Mouse (Mus musculus) embryonic facial prominence, embryonic 13.5 days (tissue): ENCODE data around the gene Rpl10a. TPM values are rescaled to one million over a fixed set of nuclear protein-coding genes. Genes with fewer than 3 reads are reported as not detected.
"Not testable (repeated sequence)": the region's sequence is repeated elsewhere in the genome, so short reads cannot be mapped to it uniquely, and the experiment has no call there.

ENCODE experiments used
- ATAC-seq: fragments of 200-750 bp; cut with Nextera tagmentation; 2 replicates; pipeline ENCODE4 v1.8.0; 2017; ENCODE audit warnings: low read depth; ENCODE audit not compliant: insufficient number of reproducible peaks, insufficient read depth, low FRiP score, low TSS enrichment
- H3K27ac ChIP-seq: fragments of 300-500 bp; sonication (generic); 2 replicates; pipeline ENCODE4 v1.5.1; 2015; ENCODE audit warnings: moderate library complexity, mild to moderate bottlenecking, inconsistent platforms
- H3K27me3 ChIP-seq: fragments of 300-500 bp; sonication (generic); 2 replicates; pipeline ENCODE4 v1.6.1; 2015; ENCODE audit warnings: mild to moderate bottlenecking, inconsistent platforms
- H3K36me3 ChIP-seq: fragments of 300-500 bp; sonication (generic); 2 replicates; pipeline ENCODE4 v1.6.1; 2015; ENCODE audit warnings: mild to moderate bottlenecking, inconsistent platforms
- H3K4me1 ChIP-seq: fragments of 300-500 bp; sonication (generic); 2 replicates; pipeline ENCODE4 v1.6.1; 2015; ENCODE audit warnings: inconsistent platforms
- H3K4me2 ChIP-seq: fragments of 300-500 bp; sonication (generic); 2 replicates; pipeline ENCODE4 v1.6.1; 2015; ENCODE audit warnings: moderate library complexity, mild to moderate bottlenecking, inconsistent platforms
- H3K4me3 ChIP-seq: fragments of 300-500 bp; sonication (generic); 2 replicates; pipeline ENCODE4 v1.5.1; 2015; ENCODE audit warnings: mild to moderate bottlenecking, inconsistent platforms
- H3K9ac ChIP-seq: fragments of 300-500 bp; sonication (generic); 2 replicates; pipeline ENCODE4 v1.6.1; 2015; ENCODE audit warnings: mild to moderate bottlenecking, inconsistent platforms
- H3K9me3 ChIP-seq: fragments of 300-500 bp; sonication (generic); 2 replicates; pipeline ENCODE4 v1.6.1; 2016; ENCODE audit warnings: inconsistent platforms
- WGBS: fragments of 180-500 bp; shearing (Covaris S2); methylation state at CpG from one replicate; pipeline ENCODE4 v1.1.7; 2015; ENCODE audit warnings: mixed read lengths; 5-methylcytosine and 5-hydroxymethylcytosine counted together
- polyA plus RNA-seq: library from polyadenylated mRNA; unstranded; fragments of >200 nt; fragmentation: Nextera tagmentation; extraction: Ambion mirVana; gene quantifications from 2 replicates; pipeline ENCODE4 v1.2.1, GENCODE M21; 2015

Rpl10a gene
- polyA plus RNA-seq, 1 experiment from 2014 or later = 701 TPM

GRCm38 (mm10) chr17:28324416-28324815 lies 3.9 kb upstream of the Rpl10a start:
- H3K4me3 ChIP-seq, H3K4me1 ChIP-seq, ATAC-seq, H3K27ac ChIP-seq, H3K27me3 ChIP-seq, H3K9ac ChIP-seq, H3K4me2 ChIP-seq, H3K9me3 ChIP-seq: not testable (repeated sequence)
- H3K36me3 ChIP-seq = peaks cover 64% of the 10 kb centered on the region
- 94% methylated on average over 7 of the region's 7 CpGs for WGBS

GRCm38 (mm10) chr17:28325751-28326150 lies 2.5 kb upstream of the Rpl10a start:
- peaks cover 64% of the 10 kb centered on the region for H3K36me3 ChIP-seq
- no peak for ATAC-seq
- peaks cover 18% of the 10 kb centered on the region for H3K4me1 ChIP-seq
- no peaks in the 10 kb centered on the region for H3K27me3 ChIP-seq
- no peak overlapping the region for H3K27ac ChIP-seq
- H3K4me3 ChIP-seq = no peak overlapping the region
- peaks cover 5% of the 10 kb centered on the region; the same call in 1 of the 2 replicates for H3K9me3 ChIP-seq
- WGBS = 83% methylated on average over 8 of the region's 8 CpGs
- H3K4me2 ChIP-seq = no peak overlapping the region
- H3K9ac ChIP-seq = no peak overlapping the region

GRCm38 (mm10) chr17:28326951-28327350 lies 1.3 kb upstream of the Rpl10a start:
- Histone ChIP-seq H3K36me3 (peaks cover 64% of the 10 kb centered on the region), H3K9ac (peak overlapping the region; percentile 100), H3K4me3 (no peak overlapping the region), H3K27me3 (no peaks in the 10 kb centered on the region), H3K4me1 (peaks cover 21% of the 10 kb centered on the region), H3K4me2 (no peak overlapping the region), H3K27ac (peak overlapping the region; percentile 97; the same call in 1 of the 2 replicates), H3K9me3 (peaks cover 5% of the 10 kb centered on the region; the same call in 1 of the 2 replicates)
- no peak for ATAC-seq
- WGBS = 67% methylated on average over 3 of the region's 3 CpGs

GRCm38 (mm10) chr17:28327673-28328325 lies 472 bp upstream of the Rpl10a start:
- Histone ChIP-seq H3K9me3 (peaks cover 5% of the 10 kb centered on the region; the same call in 1 of the 2 replicates), H3K4me3 (peak overlapping the region; percentile 93), H3K27ac (peak overlapping the region; percentile 97), H3K27me3 (no peaks in the 10 kb centered on the region), H3K4me2 (peak overlapping the region; percentile 91), H3K9ac (peak overlapping the region; percentile 100), H3K36me3 (peaks cover 64% of the 10 kb centered on the region), H3K4me1 (peaks cover 30% of the 10 kb centered on the region)
- WGBS = 3% methylated on average over 22 of the region's 22 CpGs
- ATAC-seq = 0 out of 2 replicates have a peak, but pooled peaks have one; percentile 7

- peak overlapping the region; percentile 97 for H3K27ac ChIP-seq
- no peak for ATAC-seq
- H3K9ac ChIP-seq = peak overlapping the region; percentile 100
- H3K27me3 ChIP-seq = no peaks in the 10 kb centered on the region
- H3K9me3 ChIP-seq = peaks cover 3% of the 10 kb centered on the region; the same call in 1 of the 2 replicates
- peak overlapping the region; percentile 93 for H3K4me3 ChIP-seq
- H3K4me2 ChIP-seq = peak overlapping the region; percentile 91
- peaks cover 71% of the 10 kb centered on the region for H3K36me3 ChIP-seq
- peaks cover 41% of the 10 kb centered on the region for H3K4me1 ChIP-seq
- under 1% methylated on average over 25 of the region's 25 CpGs for WGBS
Observed at GRCm38 (mm10) chr17:28328946-28329345, 675 bp downstream of the Rpl10a start.

GRCm38 (mm10) chr17:28329503-28330231 lies 1.4 kb downstream of the Rpl10a start:
- H3K36me3 ChIP-seq = peaks cover 70% of the 10 kb centered on the region
- H3K9ac ChIP-seq = peak overlapping the region; percentile 100
- H3K9me3 ChIP-seq = no peaks in the 10 kb centered on the region
- peak overlapping the region; percentile 97 for H3K27ac ChIP-seq
- H3K4me1 ChIP-seq = peaks cover 47% of the 10 kb centered on the region
- 5% methylated on average over 4 of the region's 4 CpGs for WGBS
- no peaks in the 10 kb centered on the region for H3K27me3 ChIP-seq
- H3K4me3 ChIP-seq = peak overlapping the region; percentile 93
- H3K4me2 ChIP-seq = peak overlapping the region; percentile 91
- ATAC-seq = no peak

GRCm38 (mm10) chr17:28330232-28330546 lies 1.9 kb downstream of the Rpl10a start:
- peak overlapping the region; percentile 100 for H3K9ac ChIP-seq
- peak overlapping the region; percentile 97 for H3K27ac ChIP-seq
- H3K4me1 ChIP-seq = peaks cover 52% of the 10 kb centered on the region
- no peak for ATAC-seq
- no peaks in the 10 kb centered on the region for H3K27me3 ChIP-seq
- WGBS = 33% methylated on average over 2 of the region's 2 CpGs
- no peaks in the 10 kb centered on the region for H3K9me3 ChIP-seq
- peak overlapping the region; percentile 93 for H3K4me3 ChIP-seq
- peak overlapping the region; percentile 91 for H3K4me2 ChIP-seq
- H3K36me3 ChIP-seq = peaks cover 72% of the 10 kb centered on the region

GRCm38 (mm10) chr17:28330590-28330989 lies 2.3 kb downstream of the Rpl10a start:
- ATAC-seq, H3K27me3 ChIP-seq, H3K9me3 ChIP-seq, H3K4me3 ChIP-seq, H3K9ac ChIP-seq: not testable (repeated sequence)
- peak overlapping the region; percentile 33; the same call in 1 of the 2 replicates for H3K27ac ChIP-seq
- H3K36me3 ChIP-seq = peaks cover 71% of the 10 kb centered on the region
- peak overlapping the region; percentile 91 for H3K4me2 ChIP-seq
- WGBS = 50% methylated on average over 8 of the region's 8 CpGs
- H3K4me1 ChIP-seq = peaks cover 56% of the 10 kb centered on the region

- Histone ChIP-seq H3K27ac (peak overlapping the region; percentile 39; the same call in 1 of the 2 replicates), H3K4me3 (no peak overlapping the region), H3K9ac (0 out of 2 replicates have a peak overlapping the region, but pooled peaks have one; percentile 44), H3K36me3 (peaks cover 71% of the 10 kb centered on the region), H3K27me3 (no peaks in the 10 kb centered on the region), H3K4me1 (peaks cover 62% of the 10 kb centered on the region), H3K4me2 (no peak overlapping the region), H3K9me3 (no peaks in the 10 kb centered on the region)
- no peak for ATAC-seq
- WGBS = 34% methylated on average over 5 of the region's 7 CpGs
Observed at GRCm38 (mm10) chr17:28331241-28332112, 3.2 kb downstream of the Rpl10a start.

GRCm38 (mm10) chr17:28332113-28332914 lies 4.0 kb downstream of the Rpl10a start:
- H3K4me2 ChIP-seq = no peak overlapping the region

More at GRCm38 (mm10) chr17:28332113-28332914, 4.0 kb downstream of the Rpl10a start:
- no peak overlapping the region for H3K9ac ChIP-seq
- peak overlapping the region; percentile 39 for H3K27ac ChIP-seq
- 50% methylated on average over 13 of the region's 13 CpGs for WGBS
- H3K27me3 ChIP-seq = no peaks in the 10 kb centered on the region
- no peak for ATAC-seq
- H3K36me3 ChIP-seq = peaks cover 75% of the 10 kb centered on the region
- H3K9me3 ChIP-seq = no peaks in the 10 kb centered on the region
- H3K4me1 ChIP-seq = peaks cover 61% of the 10 kb centered on the region
- H3K4me3 ChIP-seq = no peak overlapping the region
